Mouse (Mus musculus): ENCODE data around the gene Lmo7. TPM values are rescaled to one million over a fixed set of nuclear protein-coding genes. Genes with fewer than 3 reads are reported as not detected.

The Lmo7 gene
- polyA plus RNA-seq, 1 experiment = 164 TPM

DNA sequence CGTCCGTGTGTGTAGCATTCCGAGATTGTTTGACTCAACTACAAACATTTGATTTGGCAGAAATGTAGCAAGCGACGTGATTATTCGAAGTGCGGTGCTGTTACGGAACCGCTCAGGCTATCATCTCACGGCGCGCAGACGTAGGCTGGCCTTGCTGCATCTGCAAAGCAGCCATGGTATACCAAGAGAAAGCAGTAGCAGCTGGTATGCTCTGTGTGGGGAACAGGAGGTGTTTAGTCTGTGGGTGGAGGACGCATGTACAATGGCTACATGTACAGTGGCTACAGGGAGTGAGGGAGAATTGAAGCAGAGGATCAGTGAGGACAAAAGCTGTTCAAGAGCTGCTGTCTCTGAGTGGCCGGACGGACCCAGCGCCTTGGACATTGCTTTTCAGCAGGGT, 113.7 kb downstream of the Lmo7 start:
- Histone ChIP-seq H3K36me3 (ENCODE audit: control insufficient read depth, insufficient read depth, low read length) (no peaks in the 10 kb centered on the region), H3K27me3 (ENCODE audit: control insufficient read depth, insufficient read depth, low read length) (no peaks in the 10 kb centered on the region), H3K4me1 (ENCODE audit: control insufficient read depth, insufficient read depth, insufficient read length, low read length) (peaks cover 11% of the 10 kb centered on the region; the same call in 1 of the 2 replicates), H3K27ac (ENCODE audit: insufficient read depth, low read depth, low read length) (peak overlapping the region; percentile 96), H3K4me3 (ENCODE audit: low read depth, low read length) (peak overlapping the region; percentile 58)
- 22% methylated on average over 17 of the region's 17 CpGs for WGBS
- TF ChIP-seq POLR2A (IDR thresholded peaks at IDR 0.05; ENCODE audit: low read depth, low read length) (peak; percentile 24; the same call in 1 of the 2 replicates), CTCF (IDR thresholded peaks at IDR 0.05; ENCODE audit: extremely low read depth, insufficient read length, insufficient replicate concordance, low read depth, low read length) (no peak)

DNA sequence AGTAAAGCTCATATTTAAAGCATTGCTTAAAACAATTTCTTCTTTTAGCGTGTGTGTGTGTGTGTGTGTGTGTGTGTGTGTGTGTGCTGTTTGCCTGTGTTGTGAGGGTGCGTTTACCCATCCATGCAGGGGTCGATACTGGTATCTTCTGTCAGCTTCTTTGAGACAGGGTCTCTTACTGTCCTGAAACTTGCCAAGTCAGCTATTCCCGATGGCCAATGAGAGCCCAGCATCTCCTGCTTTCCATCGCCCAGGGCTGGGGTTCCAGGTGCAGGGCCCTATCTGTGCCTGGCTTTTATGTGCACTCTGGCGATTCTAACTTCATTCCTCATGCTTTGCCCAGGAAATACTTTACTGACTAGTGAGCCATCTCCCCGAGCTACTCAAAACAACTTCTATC, 114.7 kb downstream of the Lmo7 start:
- Histone ChIP-seq H3K27ac (ENCODE audit: insufficient read depth, low read depth, low read length) (no peak overlapping the region), H3K36me3 (ENCODE audit: control insufficient read depth, insufficient read depth, low read length) (no peaks in the 10 kb centered on the region), H3K4me3 (ENCODE audit: low read depth, low read length) (peak overlapping the region; percentile 28), H3K27me3 (ENCODE audit: control insufficient read depth, insufficient read depth, low read length) (no peaks in the 10 kb centered on the region), H3K4me1 (ENCODE audit: control insufficient read depth, insufficient read depth, insufficient read length, low read length) (peaks cover 10% of the 10 kb centered on the region; the same call in 1 of the 2 replicates)
- no peak for TF ChIP-seq CTCF (IDR thresholded peaks at IDR 0.05; ENCODE audit: extremely low read depth, insufficient read length, insufficient replicate concordance, low read depth, low read length)
- TF ChIP-seq POLR2A (IDR thresholded peaks at IDR 0.05; ENCODE audit: low read depth, low read length) = no peak
- 25% methylated on average over 7 of the region's 7 CpGs for WGBS

DNA sequence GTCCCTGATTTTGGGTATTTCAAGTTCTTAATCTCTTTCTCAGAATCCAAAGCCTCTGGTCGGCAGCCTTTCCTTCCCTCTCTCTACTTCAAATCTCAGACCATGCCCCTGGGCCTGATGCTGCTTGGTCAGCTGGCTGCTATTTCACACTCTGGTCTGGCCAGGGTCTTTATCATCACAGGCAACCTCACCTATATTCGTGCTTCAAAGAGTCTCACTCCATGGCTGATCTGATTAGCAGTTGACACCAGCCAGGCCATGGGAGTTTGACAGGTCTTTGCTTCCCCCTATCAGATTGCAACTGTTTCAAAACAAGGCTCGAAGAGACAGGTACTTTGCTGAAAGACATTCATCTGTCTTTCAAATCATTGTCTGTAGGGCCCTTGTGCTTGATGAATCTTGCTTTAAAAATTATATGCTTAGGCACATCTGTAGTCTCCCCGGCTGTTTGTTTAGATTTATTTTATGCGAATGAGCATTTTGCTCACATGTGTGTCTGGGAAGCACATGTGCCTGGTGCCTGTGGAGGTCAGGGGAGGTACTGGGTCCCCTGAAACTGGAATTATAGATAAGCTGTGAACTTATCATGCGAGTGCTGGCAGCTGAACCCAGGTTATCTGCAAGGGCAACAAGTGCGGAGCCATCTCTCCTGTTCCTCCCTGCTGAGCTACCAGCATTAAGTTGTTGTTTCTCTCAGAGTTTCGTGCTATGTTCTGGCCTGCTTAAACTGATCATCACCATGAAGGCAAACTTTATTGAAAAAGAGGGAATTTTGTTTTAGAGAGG, 116.5 kb downstream of the Lmo7 start:
- Histone ChIP-seq H3K4me3 (ENCODE audit: low read depth, low read length) (no peak overlapping the region), H3K27me3 (ENCODE audit: control insufficient read depth, insufficient read depth, low read length) (no peaks in the 10 kb centered on the region), H3K27ac (ENCODE audit: insufficient read depth, low read depth, low read length) (peak overlapping the region; percentile 73), H3K36me3 (ENCODE audit: control insufficient read depth, insufficient read depth, low read length) (peaks cover 4% of the 10 kb centered on the region; the same call in 1 of the 2 replicates), H3K4me1 (ENCODE audit: control insufficient read depth, insufficient read depth, insufficient read length, low read length) (peaks cover 9% of the 10 kb centered on the region; the same call in 1 of the 2 replicates)
- TF ChIP-seq POLR2A (IDR thresholded peaks at IDR 0.05; ENCODE audit: low read depth, low read length) = no peak
- no peak for TF ChIP-seq CTCF (IDR thresholded peaks at IDR 0.05; ENCODE audit: extremely low read depth, insufficient read length, insufficient replicate concordance, low read depth, low read length)
- 26% methylated on average over 8 of the region's 8 CpGs for WGBS

DNA sequence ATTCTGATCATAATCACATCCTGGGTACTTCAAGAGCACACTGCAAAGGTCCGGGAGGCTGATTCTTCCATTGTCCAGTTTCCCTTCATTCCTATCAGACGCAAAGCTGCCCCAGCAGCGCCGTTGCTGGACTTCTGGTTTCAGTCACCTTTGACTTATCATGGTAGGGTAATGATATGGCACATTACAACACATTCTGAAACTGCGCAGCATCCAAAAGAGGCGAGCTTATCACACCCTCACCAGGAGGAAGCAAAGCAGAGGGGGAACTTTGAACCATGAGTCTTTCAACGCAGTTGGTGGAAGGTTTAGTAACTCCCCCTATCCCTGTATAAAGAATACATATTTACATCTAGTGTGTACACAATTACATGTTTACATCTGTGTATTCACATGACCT, 117.8 kb downstream of the Lmo7 start:
- no peak overlapping the region for H3K4me3 ChIP-seq (ENCODE audit: low read depth, low read length)
- H3K27me3 ChIP-seq (ENCODE audit: control insufficient read depth, insufficient read depth, low read length) = no peaks in the 10 kb centered on the region
- 34% methylated on average over 7 of the region's 7 CpGs for WGBS
- peaks cover 10% of the 10 kb centered on the region; the same call in 1 of the 2 replicates for H3K4me1 ChIP-seq (ENCODE audit: control insufficient read depth, insufficient read depth, insufficient read length, low read length)
- H3K36me3 ChIP-seq (ENCODE audit: control insufficient read depth, insufficient read depth, low read length) = peaks cover 4% of the 10 kb centered on the region; the same call in 1 of the 2 replicates
- TF ChIP-seq POLR2A (IDR thresholded peaks at IDR 0.05; ENCODE audit: low read depth, low read length) (no peak), CTCF (IDR thresholded peaks at IDR 0.05; ENCODE audit: extremely low read depth, insufficient read length, insufficient replicate concordance, low read depth, low read length) (no peak)
- peak overlapping the region; percentile 53; the same call in 1 of the 2 replicates for H3K27ac ChIP-seq (ENCODE audit: insufficient read depth, low read depth, low read length)

DNA sequence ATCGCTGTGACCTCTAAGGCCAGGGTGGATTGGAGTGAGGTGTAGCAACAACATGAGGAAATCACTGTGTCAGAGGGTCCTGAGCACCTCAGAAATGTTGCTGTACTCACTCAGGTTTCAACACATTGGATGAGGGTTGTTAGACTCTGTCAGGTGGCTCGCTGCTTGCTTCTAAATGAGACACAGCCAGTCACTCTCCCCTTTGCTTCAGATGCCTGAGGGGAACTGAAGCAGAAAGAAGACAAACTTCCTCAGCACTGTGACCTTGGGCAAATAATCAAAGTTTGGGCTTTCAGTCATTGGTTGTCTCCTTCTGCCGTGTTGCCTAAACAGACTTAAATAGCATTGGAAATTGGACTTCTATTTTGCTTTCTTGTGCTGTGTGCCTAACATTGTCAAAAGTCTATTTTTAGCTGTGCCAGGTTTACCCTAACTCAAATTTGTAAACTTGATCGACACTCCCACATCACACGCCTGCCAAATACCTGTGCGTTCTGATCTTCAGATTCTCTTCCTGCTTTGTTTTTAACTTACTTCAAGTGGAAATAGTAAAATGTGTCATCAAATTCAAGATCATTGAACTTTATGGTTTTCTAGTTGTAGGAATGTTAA, 122.9 kb downstream of the Lmo7 start:
- TF ChIP-seq CTCF (IDR thresholded peaks at IDR 0.05; ENCODE audit: extremely low read depth, insufficient read length, insufficient replicate concordance, low read depth, low read length) (no peak), POLR2A (IDR thresholded peaks at IDR 0.05; ENCODE audit: low read depth, low read length) (no peak)
- Histone ChIP-seq H3K27me3 (ENCODE audit: control insufficient read depth, insufficient read depth, low read length) (no peaks in the 10 kb centered on the region), H3K4me1 (ENCODE audit: control insufficient read depth, insufficient read depth, insufficient read length, low read length) (peaks cover 9% of the 10 kb centered on the region; the same call in 1 of the 2 replicates), H3K4me3 (ENCODE audit: low read depth, low read length) (no peak overlapping the region), H3K36me3 (ENCODE audit: control insufficient read depth, insufficient read depth, low read length) (peaks cover 9% of the 10 kb centered on the region; the same call in 1 of the 2 replicates), H3K27ac (ENCODE audit: insufficient read depth, low read depth, low read length) (peak overlapping the region; percentile 95)
- WGBS = 36% methylated on average over 6 of the region's 6 CpGs

DNA sequence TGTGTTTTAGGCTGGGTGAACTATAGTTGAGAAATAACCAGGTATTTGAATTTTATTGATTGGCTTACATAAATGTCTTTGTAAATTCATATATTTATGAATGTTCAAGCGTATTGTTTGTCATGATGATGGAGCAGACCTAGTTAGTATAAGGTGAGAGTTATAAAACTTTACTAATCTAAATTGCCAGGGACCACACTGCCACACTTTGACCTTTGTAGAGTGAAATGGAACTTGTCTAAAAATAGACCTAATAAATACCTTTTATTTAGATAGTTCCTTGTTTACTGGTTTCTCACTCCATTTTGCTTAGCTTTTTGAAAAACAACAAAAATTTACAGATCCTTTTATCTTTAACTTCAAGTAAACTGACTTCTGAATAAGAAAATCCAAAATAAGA, 123.5 kb downstream of the Lmo7 start:
- H3K4me3 ChIP-seq (ENCODE audit: low read depth, low read length) = no peak overlapping the region
- 32% methylated on average over 1 of the region's 1 CpGs for WGBS

DNA sequence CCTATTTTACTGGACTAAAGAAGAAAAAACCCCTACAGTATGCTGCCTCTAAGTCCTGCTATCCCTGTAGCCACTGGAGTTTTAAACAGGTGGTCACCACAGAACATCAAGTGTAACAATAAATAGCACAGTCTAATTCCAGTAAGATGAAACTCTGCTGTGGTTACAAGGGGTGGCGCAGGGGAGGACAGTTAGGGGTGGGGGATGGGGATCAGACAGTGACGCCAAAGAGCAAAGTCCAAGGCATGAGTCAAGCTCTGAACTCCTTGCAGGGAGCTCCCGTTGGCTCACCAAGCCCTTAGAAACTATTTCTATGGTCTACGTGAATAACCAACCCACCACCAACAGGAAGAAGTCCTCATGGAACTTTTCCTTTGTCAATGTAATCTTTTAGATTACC, 124.0 kb downstream of the Lmo7 start:
- TF ChIP-seq POLR2A (IDR thresholded peaks at IDR 0.05; ENCODE audit: low read depth, low read length) (no peak), CTCF (IDR thresholded peaks at IDR 0.05; ENCODE audit: extremely low read depth, insufficient read length, insufficient replicate concordance, low read depth, low read length) (no peak)
- WGBS = 22% methylated on average over 4 of the region's 4 CpGs
- no peak overlapping the region for H3K27ac ChIP-seq (ENCODE audit: insufficient read depth, low read depth, low read length)
- H3K36me3 ChIP-seq (ENCODE audit: control insufficient read depth, insufficient read depth, low read length) = peaks cover 9% of the 10 kb centered on the region; the same call in 1 of the 2 replicates
- no peaks in the 10 kb centered on the region for H3K27me3 ChIP-seq (ENCODE audit: control insufficient read depth, insufficient read depth, low read length)
- H3K4me3 ChIP-seq (ENCODE audit: low read depth, low read length) = no peak overlapping the region
- H3K4me1 ChIP-seq (ENCODE audit: control insufficient read depth, insufficient read depth, insufficient read length, low read length) = peaks cover 8% of the 10 kb centered on the region; the same call in 1 of the 2 replicates

More for the DNA sequence above, 123.5 kb downstream of the Lmo7 start:
- H3K4me1 ChIP-seq (ENCODE audit: control insufficient read depth, insufficient read depth, insufficient read length, low read length) = peaks cover 9% of the 10 kb centered on the region; the same call in 1 of the 2 replicates
- H3K27ac ChIP-seq (ENCODE audit: insufficient read depth, low read depth, low read length) = no peak overlapping the region
- H3K27me3 ChIP-seq (ENCODE audit: control insufficient read depth, insufficient read depth, low read length) = no peaks in the 10 kb centered on the region
- H3K36me3 ChIP-seq (ENCODE audit: control insufficient read depth, insufficient read depth, low read length) = peaks cover 9% of the 10 kb centered on the region; the same call in 1 of the 2 replicates
- TF ChIP-seq CTCF (IDR thresholded peaks at IDR 0.05; ENCODE audit: extremely low read depth, insufficient read length, insufficient replicate concordance, low read depth, low read length) (no peak), POLR2A (IDR thresholded peaks at IDR 0.05; ENCODE audit: low read depth, low read length) (no peak)
